Mouse (Mus musculus): ENCODE measurements at regions not wholly inside any gene's neighbourhood (a gene's known extent, or its start where the extent isn't known, plus 50 kb on each side); places are given as distances from the start of the nearest gene placed in this dataset.

GRCm38 (mm10) chr4:31612825-31613514 is 350.9 kb upstream of the Map3k7 start:
- DNase-seq (ENCODE audit: low spot score in 2 of 2) = no peak

DNA sequence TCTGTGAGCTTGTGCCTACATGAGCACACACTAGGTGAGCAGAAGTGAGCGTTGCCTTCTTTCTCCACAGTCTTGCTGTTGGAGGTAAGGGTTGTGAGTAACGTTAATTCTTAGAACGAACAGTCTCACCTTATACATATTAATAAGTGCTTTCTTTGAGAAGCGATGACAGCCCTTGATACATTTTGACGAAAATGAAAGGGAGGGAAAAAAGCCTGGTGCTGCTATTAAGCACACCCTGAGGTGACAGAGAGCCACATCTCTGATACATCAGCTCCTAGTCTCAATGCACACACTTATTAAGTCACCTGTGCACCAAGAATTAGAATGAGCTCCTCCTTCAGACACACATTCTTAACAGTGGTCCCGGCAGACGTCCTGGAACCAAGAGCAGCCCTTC is 346.3 kb upstream of the Map3k7 start:
- no peak for DNase-seq (ENCODE audit: low spot score in 2 of 2)

GRCm38 (mm10) chr4:31618026-31618425 is 345.9 kb upstream of the Map3k7 start:
- no peak for DNase-seq (ENCODE audit: low spot score in 2 of 2)

DNA sequence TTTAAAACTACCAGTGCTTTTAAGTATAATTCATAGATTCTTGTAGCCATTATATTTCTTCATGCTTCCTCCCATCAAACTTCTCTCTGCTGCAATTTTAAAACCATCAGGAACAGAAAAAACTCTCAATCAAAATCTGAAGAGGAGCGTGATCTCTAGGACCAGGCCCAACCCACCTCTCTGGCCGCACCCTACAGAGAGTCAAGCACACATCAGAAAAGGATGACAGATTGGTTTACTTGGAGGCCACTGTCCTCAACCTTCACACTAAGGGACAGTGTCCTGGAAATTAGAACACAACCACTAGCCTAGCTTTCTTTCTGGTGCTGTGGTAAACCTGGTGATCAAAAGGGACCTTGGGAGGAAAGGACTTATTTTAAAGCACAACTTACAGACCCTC is 342.7 kb upstream of the Map3k7 start:
- no peak for DNase-seq (ENCODE audit: low spot score in 2 of 2)

- no peak for DNase-seq (ENCODE audit: low spot score in 2 of 2)
Observed at GRCm38 (mm10) chr4:31627053-31627452, 336.8 kb upstream of the Map3k7 start.

GRCm38 (mm10) chr4:31627777-31628176 is 336.1 kb upstream of the Map3k7 start:
- DNase-seq (ENCODE audit: low spot score in 2 of 2) = no peak

GRCm38 (mm10) chr4:31638564-31638963 is 325.3 kb upstream of the Map3k7 start:
- DNase-seq (ENCODE audit: low spot score in 2 of 2) = no peak

DNA sequence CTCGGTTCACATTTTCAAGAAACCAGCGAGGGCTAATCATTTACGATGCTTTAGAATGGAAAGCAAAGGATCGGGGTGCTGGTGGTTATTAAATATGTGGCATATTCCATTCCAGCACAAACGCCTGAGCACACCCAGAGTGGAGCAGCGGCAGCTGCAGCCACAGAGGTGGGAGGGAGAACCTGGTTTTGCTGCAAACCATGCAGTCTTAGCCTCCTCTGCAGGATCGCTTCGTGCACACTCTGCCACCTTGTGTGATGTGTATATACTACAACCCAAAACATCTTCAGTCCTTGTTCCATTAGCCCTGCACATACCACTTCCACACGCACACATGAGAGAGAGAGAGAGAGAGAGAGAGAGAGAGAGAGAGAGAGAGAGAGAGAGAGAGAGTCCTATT is 321.7 kb upstream of the Map3k7 start:
- DNase-seq (ENCODE audit: low spot score in 2 of 2) = peak; percentile 54 to 61

- DNase-seq (ENCODE audit: low spot score in 2 of 2) = no peak
Observed at GRCm38 (mm10) chr4:31642593-31643290, 321.2 kb upstream of the Map3k7 start.

GRCm38 (mm10) chr4:31648631-31649368 is 315.1 kb upstream of the Map3k7 start:
- DNase-seq (ENCODE audit: low spot score in 2 of 2) = no peak

DNA sequence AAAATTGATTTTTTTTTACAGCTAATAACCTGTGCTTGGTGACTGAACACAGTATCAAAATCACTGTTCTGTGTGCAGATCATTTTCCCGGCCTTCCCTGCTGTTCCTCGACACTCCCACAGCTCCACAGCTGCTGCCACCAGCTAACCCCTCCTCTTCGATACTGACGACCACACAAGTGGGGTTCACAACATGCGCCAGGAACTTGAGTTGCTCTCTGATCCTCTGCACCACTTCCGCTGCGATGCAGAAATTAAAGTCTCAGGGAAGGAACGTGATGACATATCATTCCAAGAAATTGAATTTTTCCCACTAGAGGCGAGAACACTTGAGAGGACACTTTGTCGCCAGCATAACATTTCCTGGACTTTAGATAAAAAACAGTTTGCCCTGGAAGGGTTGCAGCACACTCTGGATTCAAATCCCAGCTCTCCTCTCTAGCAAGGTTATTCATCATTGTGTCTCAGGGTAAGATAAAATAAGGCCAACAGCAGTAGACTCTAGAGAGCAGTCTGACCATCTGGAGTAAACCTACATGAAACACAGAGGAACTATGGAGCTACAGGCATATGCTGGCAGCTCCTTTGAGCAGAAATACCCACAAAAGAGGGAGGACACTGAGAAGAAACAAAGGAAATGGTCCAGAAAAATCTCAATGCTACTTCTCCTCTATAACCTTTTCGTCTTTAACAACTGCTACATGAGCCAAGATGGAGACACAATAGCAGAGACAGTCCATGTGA is 308.4 kb upstream of the Map3k7 start:
- no peak for DNase-seq (ENCODE audit: low spot score in 2 of 2)

GRCm38 (mm10) chr4:31656111-31656510 is 307.8 kb upstream of the Map3k7 start:
- DNase-seq (ENCODE audit: low spot score in 2 of 2) = no peak

GRCm38 (mm10) chr4:31658820-31659219 is 305.1 kb upstream of the Map3k7 start:
- DNase-seq (ENCODE audit: low spot score in 2 of 2) = no peak

DNA sequence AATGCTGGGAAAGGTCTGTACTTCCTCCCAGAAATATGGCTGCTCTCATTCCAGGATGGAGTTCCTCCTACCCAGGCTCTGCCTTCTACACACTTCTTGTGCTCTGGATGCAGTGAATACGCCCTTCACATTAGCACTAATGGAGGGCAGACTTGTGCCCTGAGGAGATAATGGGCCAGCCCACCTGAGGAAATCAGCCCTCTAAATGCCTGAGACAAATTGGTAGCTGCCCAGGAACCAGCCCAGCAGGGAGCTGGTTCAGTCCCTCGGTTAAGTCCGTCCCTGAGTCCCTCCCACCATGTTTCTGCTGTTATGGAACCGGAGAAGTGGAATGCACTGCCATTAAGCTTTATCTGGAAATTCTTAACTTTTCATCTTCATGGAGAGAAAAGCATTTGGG is 303.0 kb upstream of the Map3k7 start:
- DNase-seq (ENCODE audit: low spot score in 2 of 2) = no peak

GRCm38 (mm10) chr4:31671530-31672170 is 292.2 kb upstream of the Map3k7 start:
- DNase-seq (ENCODE audit: low spot score in 2 of 2) = no peak

DNA sequence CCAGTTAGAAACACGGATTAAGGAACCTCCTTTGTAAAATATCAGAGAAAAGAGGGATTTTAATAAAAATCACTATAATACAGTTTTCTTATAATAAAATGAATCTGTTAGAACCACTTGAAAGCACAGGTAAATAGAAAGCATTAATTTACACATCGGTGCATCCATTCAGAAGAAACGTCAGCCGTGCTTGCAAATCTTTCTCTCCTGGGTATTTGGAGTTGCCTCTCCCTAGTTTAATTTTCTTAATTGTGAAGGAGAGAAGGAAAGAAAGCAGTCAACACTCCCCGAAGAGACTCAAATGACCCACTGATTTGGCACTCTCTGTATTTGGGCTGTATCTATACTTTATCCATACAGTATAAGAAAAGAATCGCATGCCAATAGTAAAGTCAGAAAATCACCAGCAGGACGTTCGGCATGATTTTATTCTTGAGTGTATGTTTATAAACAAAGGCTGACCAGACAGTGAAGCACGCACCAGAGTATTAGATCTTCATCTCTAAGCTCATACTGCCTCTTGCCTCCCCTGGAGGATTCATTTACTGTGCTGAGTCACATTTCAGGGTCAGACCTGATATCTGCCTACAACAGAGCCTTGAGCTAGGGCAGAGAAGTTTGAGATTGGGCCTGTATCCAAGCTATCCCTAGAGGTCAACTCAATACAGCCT is 291.6 kb upstream of the Map3k7 start:
- no peak for DNase-seq (ENCODE audit: low spot score in 2 of 2)

GRCm38 (mm10) chr4:31672842-31673171 is 291.1 kb upstream of the Map3k7 start:
- DNase-seq (ENCODE audit: low spot score in 2 of 2) = no peak

DNA sequence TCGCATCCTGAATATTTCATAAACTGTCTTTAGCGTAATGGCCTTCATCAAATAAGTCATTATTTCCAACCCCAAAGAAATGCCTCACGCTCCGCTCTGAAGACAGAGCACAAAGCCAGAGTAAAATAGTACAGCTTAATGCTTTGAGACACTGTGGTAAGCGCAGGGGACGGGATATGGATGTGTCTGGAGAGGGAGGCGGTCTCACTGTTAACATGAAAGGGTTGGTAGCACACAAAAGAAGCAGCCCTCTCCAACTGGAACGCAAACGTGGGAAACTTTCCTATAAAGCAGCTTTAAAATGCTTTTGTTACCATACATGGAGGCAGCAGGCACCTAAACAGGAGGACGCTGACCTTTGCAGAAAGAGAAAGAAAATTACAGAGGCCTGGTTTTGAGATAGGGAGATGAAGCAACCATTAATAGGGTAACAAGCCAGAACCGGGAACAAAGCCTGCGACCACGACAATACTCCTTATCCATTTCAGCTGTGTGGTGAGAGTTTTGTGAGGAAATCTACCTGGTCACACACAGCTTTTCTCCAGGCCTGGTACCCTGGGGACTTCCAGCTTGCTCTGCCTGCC is 284.8 kb upstream of the Map3k7 start:
- DNase-seq (ENCODE audit: low spot score in 2 of 2) = no peak

DNA sequence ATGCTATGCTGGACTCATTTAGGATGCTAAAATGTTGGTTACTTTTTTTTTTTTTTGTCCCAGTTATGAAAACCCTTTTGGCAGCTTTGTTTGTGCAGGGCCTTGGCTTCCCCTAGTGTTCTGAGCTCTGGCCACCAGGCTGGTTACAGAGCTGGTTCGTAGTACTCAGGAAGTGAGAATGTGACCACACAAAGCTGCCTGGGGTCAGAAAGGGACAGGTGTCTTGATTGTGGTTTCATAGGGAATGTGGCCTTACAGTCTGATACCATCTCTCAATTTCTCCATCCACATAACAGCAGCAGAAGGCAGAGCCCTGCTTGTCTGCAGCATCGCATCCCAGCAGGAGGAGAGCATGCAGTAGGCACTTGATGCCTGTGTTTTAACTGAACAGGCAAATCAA is 282.9 kb upstream of the Map3k7 start:
- no peak for DNase-seq (ENCODE audit: low spot score in 2 of 2)

DNA sequence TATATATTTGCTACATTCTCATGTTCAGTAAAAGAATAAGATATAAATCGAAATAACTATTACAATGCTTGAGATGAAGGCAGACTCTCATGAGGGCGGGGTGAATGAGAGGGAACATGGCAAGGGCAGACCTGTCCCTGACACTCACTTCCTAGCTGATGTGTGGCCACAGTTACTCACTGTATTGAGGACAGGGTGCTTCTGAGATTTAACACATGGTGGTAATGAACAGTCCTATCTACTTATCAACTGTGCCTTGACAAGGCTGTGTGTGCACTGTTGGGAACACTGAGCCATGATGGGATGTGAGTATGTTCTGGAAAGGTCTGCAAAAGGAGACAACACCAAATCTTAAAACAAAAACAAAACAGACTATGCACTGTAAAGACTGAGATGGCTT is 274.8 kb upstream of the Map3k7 start:
- DNase-seq (ENCODE audit: low spot score in 2 of 2) = no peak

All from frontal cortex, postnatal 14 days (tissue).